Mouse (Mus musculus) lung, adult 10 weeks (tissue): ENCODE results near the gene Atp6ap1l. TPM values are rescaled to one million over a fixed set of nuclear protein-coding genes. Genes with fewer than 3 reads are reported as not detected.

Experiments
- polyA plus RNA-seq: library from polyadenylated mRNA; stranded (reverse); fragments of 350-450 nt; fragmentation: Illumina TruSeq; extraction: RNeasy Lipid Tissue Mini Kit (QIAGEN cat#74804); gene quantifications from one replicate; pipeline ENCODE4 v1.2.3, GENCODE M21; 2014; ENCODE audit warnings: low read depth, low replicate concordance; ENCODE audit not compliant: insufficient read depth

The Atp6ap1l gene
- polyA plus RNA-seq, result not detected

DNA sequence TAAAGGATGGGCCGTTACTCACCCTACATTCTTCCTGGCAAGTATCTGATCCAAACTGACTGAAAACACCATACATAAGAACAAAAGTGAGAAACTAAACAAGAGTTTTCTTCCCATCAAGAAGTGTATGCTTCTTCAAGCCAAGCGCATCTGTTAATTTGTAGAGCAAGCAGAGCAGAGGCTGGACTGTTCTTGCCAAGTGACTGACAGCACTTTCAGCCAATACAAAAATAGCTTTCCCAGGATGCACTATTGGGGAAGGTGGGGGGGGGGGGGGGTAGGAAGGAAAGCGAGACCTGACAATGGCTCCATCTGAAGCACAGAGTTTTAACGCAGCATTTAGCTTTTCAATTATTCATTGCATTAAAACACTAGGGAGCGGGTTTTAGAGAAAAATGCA, at the start of gene Atp6ap1l:
Gene Atp6ap1l (minus strand): TSS at position 180 of the 400 bp plus-strand sequence.

DNA sequence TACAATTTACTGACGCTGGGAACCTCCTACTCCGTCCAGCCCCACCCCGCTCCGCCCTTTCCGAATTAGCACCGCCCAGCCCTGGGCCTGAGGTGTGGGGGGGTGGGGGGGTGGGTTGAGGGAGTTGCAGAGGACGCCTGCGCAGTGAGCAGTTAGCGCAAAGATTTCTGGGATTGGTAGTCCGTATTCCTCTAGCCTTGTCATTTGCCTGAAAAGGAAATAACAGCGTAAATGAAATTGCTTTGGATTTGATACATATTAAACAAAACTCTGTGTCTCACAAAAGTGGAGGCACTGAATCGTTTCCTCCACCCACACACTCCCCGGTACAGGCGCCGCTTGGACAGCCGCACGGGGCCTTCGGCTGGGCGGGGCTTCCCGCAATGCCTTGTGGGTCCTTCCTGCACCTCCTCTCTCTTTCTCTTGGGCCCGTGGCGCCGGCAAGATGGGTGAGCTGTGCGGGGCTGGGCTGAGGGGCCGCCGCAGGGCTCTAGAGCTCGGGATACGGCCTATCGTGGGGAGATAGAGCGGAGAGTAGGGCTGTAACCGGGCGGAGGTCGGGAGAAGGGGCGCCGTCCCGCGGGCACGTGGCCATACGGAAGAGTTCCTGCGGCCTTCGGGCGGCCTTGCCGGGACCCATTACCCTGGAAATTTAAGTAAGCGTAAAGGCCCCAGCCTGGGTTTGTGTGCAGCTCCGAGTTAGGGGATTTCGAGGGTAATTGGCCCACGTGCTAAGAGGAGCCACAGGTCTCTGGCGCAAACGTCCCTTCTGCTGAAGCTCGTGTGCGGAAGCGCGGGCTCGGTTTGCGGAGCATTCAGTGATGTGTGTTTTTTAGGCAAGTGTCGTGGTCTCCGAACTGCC, 17.8 kb upstream of the Atp6ap1l start, which contains the start of gene Rps23:
Gene Rps23 (plus strand): TSS at position 208 of the 862 bp plus-strand sequence.

Other genes with a start within 250 kb of the Atp6ap1l start
- 1,512 TPM for gene Rps23, start 17.6 kb upstream of the Atp6ap1l start, polyA plus RNA-seq